Mouse (Mus musculus): ENCODE data around the gene Nploc4. TPM values are rescaled to one million over a fixed set of nuclear protein-coding genes. Genes with fewer than 3 reads are reported as not detected.
"Not testable (repeated sequence)": the region's sequence is repeated elsewhere in the genome, so short reads cannot be mapped to it uniquely, and the experiment has no call there.

Gene Nploc4
- total RNA-seq, 4 experiments from 2014 or later = 64.3 to 69.6 (median 65.8) TPM

- no peak for DNase-seq (ENCODE audit: low spot score)
Observed at GRCm38 (mm10) chr11:120442765-120443280, 5.3 kb upstream of the Nploc4 start.

GRCm38 (mm10) chr11:120442344-120442743 lies 4.8 kb upstream of the Nploc4 start, which contains the start of gene Tspan10:
Tspan10 (plus strand) TSS chr11:120442644.
- no peak for DNase-seq (ENCODE audit: low spot score)

DNA sequence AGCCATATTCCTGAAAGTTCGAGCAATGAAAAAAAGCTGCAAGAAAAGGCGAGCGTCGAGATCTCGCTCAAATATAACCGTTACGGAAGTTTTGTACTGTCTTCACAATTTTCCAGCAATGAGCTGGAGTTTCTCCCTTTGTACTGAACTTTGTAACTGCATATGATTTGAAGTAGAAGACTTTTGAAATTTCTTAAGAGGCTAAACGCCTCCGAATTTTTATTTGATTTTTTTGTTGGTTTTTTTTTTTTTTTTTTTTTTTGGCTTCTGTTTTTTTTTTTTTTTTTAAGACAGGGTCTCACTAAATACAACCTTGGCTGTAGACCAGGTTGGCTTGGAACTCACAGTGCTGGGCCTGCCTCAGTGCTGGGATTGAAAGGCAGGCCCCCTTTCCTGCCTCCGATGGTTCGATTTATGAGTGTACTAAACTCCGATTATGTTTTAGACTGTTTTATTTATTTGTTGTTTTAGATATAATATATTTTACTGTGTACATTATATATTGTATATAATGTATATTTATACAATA lies 413 bp upstream of the Nploc4 start:
- DNase-seq (ENCODE audit: low spot score) = no peak

DNA sequence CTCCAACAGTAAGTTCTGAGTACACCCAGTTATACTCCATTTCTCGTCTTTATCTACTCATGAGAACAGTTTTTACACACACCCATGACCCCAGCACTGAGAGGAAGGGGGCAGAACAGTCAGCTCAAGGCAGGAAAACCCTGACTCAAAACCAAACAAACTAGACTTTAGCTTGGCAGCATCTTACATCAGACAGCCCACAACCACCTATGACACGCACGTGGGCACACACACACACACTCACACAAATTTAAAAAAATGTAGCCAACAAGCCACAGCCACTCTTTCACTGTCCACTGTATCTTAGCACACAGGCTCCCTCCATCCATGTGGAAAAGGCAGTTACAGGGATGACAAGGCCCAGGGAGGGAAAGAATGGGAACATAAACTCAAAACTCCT lies 10.8 kb downstream of the Nploc4 start:
- no peak for DNase-seq (ENCODE audit: low spot score)

DNA sequence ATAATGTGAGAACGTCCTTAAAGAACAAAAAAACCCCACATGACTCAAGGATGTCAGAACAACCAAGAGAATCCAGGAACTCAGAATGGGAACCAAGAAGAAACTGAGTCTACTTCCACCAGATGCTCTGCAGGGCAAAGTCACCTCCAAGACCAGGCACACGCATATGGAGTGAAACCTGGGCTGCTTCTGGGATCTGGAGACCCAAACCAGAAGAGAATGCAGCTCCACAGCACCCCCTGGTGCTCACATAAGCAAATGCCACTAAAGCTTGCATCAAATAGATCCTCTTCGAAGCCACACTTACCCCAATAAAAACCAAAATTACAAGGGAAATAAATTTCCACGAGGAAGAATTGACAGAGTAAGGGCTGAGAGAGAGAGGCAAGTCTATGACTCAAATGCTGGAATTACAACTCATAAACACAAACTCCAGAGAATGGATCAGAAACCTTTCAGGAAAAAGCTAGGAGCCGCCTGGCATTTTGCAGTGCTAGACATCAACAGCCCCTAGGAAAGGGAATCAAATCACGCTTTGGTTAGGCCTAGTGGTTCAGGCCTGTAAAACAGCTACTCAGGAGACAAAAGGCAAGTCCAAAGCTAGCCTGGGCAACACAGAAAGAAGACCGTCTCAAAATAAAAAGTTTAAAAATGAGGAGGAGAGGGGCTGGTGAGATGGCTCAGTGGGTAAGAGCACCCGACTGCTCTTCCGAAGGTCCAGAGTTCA lies 13.8 kb downstream of the Nploc4 start:
- DNase-seq (ENCODE audit: low spot score) = peak; percentile 42

GRCm38 (mm10) chr11:120422651-120423568 lies 14.6 kb downstream of the Nploc4 start:
- no peak for DNase-seq (ENCODE audit: low spot score)

- no peak for DNase-seq (ENCODE audit: low spot score)
Observed at GRCm38 (mm10) chr11:120418592-120418991, 18.9 kb downstream of the Nploc4 start.

DNA sequence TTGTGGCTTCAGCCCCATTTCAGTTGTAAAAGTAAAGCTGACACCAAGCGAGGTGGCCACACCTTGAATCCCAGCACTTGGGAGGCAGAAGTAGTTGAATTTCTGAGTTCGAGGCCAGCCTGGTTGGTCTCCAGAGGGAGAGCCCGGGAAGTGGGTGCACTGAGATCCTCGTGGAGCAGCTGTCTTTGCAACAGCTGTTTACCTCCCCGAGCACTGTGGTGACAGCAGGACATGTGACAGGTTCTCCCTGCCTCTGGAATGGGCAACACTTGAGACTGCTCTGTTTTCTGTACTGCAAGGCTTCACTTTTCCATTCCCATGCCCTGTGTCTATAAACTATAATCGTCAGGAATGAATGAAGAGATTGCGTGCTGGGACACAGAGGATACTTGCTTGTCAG lies 19.7 kb downstream of the Nploc4 start:
- DNase-seq (ENCODE audit: low spot score) = no peak

- DNase-seq (ENCODE audit: low spot score) = not testable (repeated sequence)
Observed at GRCm38 (mm10) chr11:120413621-120414020, 23.9 kb downstream of the Nploc4 start.

- DNase-seq (ENCODE audit: low spot score) = no peak
Observed at GRCm38 (mm10) chr11:120406445-120406844, 31.1 kb downstream of the Nploc4 start.

DNA sequence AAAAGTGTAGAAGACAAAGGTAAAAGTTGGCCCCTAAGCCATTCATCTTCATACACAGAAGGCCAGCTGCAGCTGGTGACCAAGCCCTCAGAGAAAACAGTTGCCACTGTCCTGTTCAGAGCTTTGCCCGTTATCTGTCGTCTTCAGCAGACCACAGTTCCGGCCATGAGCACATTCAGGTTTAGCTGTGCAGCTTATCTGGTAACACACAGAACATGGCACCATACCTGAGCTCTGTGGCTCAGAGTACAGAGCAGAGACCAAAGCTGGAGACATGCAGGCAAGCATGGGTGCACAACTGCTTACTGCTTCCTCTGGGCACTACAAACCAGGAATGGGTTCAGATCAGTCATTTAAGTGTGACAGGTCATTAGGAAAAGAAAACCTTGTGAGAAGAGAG lies 31.6 kb downstream of the Nploc4 start:
- DNase-seq (ENCODE audit: low spot score) = no peak

- no peak for DNase-seq (ENCODE audit: low spot score)
Observed at GRCm38 (mm10) chr11:120404814-120405213, 32.7 kb downstream of the Nploc4 start.

- DNase-seq (ENCODE audit: low spot score) = no peak
Observed at GRCm38 (mm10) chr11:120399319-120399718, 38.2 kb downstream of the Nploc4 start.

DNA sequence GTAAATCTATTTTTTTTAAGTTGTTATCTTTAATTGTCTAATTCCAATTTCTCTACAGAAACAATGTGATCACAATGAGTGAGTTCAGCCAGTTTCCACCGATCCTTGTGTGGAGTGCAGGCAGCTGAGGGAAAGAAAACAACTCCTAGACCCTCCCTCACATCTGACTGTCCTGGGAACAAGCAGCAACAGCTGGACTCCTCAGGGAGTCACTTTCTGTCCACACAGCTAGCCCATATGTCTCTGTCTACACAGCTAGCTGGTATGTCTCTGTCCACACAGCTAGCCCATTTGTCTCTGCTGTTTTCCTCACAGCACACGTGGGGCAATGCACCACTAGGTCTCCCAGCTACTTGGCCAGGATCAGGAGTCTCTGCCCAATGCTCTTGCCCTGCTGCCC lies 39.9 kb downstream of the Nploc4 start:
- no peak for DNase-seq (ENCODE audit: low spot score)

GRCm38 (mm10) chr11:120395661-120396060 lies 41.8 kb downstream of the Nploc4 start:
- no peak for DNase-seq (ENCODE audit: low spot score)

DNA sequence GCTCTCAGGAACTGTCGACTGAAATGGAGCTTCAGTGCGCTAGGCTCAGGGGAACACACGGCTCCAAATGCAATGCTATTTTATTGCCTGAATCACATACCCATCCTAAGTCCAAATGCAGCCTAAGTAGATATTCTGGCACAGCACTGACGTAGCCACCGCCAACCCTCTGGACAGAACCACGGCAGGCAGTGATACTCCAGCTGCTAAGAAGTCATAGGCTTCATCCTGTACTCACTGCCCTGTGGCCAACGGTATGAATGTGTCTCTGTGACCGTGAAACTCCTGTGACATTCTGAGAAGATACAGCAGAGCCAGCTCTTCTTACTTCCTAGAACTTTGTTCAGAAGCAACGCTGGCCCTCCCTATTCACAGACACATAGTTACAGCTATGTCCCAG lies 48.9 kb downstream of the Nploc4 start:
- DNase-seq (ENCODE audit: low spot score) = no peak

GRCm38 (mm10) chr11:120387157-120387556 lies 50.4 kb downstream of the Nploc4 start:
- DNase-seq (ENCODE audit: low spot score) = no peak

DNA sequence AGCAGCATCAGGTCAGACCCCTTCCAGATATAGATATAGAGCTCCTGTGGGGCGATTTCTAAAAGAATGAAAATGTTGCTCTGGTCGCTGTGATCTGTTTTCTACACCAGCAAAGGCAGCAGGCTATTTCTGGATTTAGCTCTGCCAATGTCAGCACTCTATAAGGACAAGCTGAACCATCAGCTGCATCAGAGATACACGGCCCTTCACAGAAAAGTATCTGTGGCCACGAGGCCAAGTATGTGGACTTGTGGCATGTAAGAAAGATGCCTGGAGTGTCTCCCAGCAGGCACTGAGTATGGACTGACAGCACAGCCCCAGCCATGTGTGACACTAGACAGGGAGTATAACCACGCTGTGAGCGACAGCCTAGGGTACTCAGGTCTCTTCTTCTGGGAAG lies 50.9 kb downstream of the Nploc4 start:
- no peak for DNase-seq (ENCODE audit: low spot score)

- DNase-seq (ENCODE audit: low spot score) = peak; percentile 33
Observed at GRCm38 (mm10) chr11:120382509-120382908, 55.0 kb downstream of the Nploc4 start.

- no peak for DNase-seq (ENCODE audit: low spot score)
Observed at GRCm38 (mm10) chr11:120381157-120381556, 56.4 kb downstream of the Nploc4 start.

GRCm38 (mm10) chr11:120380271-120380670 lies 57.2 kb downstream of the Nploc4 start:
- DNase-seq (ENCODE audit: low spot score) = no peak

Data from heart, adult 8-10 months (tissue).